Mouse (Mus musculus) left cerebral cortex, adult 2 months (tissue): ENCODE measurements around the gene Rbfox1. TPM values are rescaled to one million over a fixed set of nuclear protein-coding genes. Genes with fewer than 3 reads are reported as not detected.

Experiments used
- DNase-seq, 2 experiments: peaks; one replicate each; pipeline ENCODE4 v3.0.0; 2021 to 2022; ENCODE audit warnings: low spot score in 2 of 2, mixed read lengths in 1 of 2; ENCODE audit errors: extremely low spot score in 1 of 2
- H3K27ac ChIP-seq: fragments of 200-600 bp; 2 replicates; pipeline ENCODE4 v1.8.1; 2022
- H3K4me3 ChIP-seq: fragments of 200-600 bp; 2 replicates; pipeline ENCODE4 v1.8.1; 2022
- CTCF ChIP-seq: fragments of 200-600 bp; IDR thresholded peaks from 2 replicates; pipeline ENCODE4 v1.8.1; 2022; ENCODE audit warnings: antibody characterized with exemption, mild to moderate bottlenecking, moderate library complexity
- intact Hi-C: fragments of 180-260 bp; cut with DNase I; formaldehyde crosslinking; loops from one replicate; pipeline ENCODE4 v1.15.1; 2025
- total RNA-seq, 2 experiments: library from RNA; stranded (reverse); gene quantifications; 2 replicates each; pipeline ENCODE4 v1.2.3; 2021

The Rbfox1 gene
- total RNA-seq, 2 experiments from 2014 or later, result 330 to 336 TPM

DNA sequence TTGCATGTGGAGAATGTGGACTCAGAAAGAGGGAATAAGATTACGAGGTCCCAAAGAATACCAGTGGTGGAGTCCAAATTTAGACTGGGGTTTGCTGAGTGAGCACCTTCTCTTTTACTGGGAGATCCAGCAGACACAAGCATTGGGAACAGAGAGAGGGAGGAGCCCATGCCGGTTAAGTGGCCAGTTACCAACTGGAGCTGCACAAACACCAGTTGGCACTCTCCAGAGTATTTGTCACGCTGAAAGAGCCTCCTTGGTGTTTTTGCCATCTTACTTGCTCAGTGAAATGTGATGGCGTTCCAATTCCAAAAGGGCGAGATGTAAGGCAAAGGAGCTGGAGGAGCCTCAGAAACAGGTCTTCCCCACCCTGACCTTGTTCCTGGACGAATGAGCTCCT is 1190.6 kb downstream of the Rbfox1 start:
- no peak for DNase-seq
- intact Hi-C loops, result no loop called here
- TF ChIP-seq CTCF, result no peak

DNA sequence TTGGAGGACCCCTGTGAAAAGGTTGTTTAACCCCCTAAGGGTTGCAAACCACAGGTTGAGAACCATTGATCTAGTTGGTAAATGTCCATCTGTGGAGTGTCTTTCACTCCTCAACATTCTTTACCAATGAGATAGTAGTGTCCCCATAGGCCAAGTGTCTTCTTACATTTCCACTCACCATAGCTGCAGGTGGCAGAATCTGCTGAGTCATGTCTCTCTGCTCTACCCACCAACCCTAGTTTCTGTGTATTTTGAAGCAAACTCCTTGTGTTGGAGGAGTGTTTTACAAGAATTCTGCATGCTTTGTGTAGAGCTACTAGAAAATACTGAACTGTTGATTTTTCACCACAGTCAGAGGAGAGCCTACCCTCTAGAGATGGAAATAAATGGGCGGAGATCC is 1191.2 kb downstream of the Rbfox1 start:
- DNase-seq, result no peak
- Histone ChIP-seq H3K27ac (no peak overlapping the region; the same call in 1 of the 2 replicates), H3K4me3 (no peak overlapping the region)
- intact Hi-C loops, result no loop called here
- TF ChIP-seq CTCF, result no peak

More for the DNA sequence above, 1190.6 kb downstream of the Rbfox1 start:
- H3K4me3 ChIP-seq, result no peak overlapping the region
- peak overlapping the region; percentile 29; the same call in 1 of the 2 replicates for H3K27ac ChIP-seq

DNA sequence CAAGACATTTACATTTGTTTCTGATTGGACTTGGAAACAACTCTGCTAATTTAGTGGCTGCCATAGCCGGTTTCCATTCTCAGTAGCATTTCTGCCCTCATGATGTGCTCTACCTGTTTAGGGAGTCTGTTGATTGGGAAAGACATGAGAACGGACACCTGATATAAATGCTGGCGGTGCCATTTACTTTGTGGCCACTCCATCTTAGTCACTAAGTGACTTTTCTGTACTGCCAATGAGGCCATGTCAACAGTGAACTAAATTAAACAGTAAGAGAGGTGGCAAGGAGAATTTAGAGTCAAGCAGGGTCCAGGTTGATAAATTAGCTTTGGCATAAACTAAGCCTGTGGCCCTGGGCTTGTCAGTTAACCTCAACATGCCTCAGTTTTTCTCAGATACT is 1191.6 kb downstream of the Rbfox1 start:
- no peak for DNase-seq
- Histone ChIP-seq H3K27ac (no peak overlapping the region), H3K4me3 (no peak overlapping the region)
- no peak for TF ChIP-seq CTCF
- intact Hi-C loops, result no loop called here

DNA sequence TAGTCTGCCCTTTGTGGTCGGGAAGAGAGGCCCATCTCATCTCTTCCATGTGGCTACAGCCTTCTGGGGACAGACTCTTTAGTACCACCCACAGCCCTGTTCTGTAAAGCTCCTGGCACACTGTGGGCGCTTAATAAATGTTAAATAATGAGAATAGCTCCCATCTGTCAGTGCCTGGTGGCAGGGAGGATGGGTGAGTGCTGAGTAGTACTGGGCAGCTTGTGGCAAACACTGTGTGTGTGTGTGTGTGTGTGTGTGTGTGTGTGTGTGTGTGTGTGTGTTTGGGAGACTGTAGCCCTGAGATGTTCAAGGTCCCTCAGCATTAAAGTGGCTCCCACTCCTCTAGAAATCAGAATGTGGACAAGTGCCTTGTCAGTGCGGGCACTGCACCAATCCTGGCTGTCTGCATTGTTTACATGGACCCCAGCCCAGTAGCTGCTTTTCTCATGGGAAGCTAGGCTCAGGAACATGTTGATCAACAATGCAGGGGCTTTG is 1196.0 kb downstream of the Rbfox1 start:
- intact Hi-C loops, result no loop called here
- no peak overlapping the region for H3K4me3 ChIP-seq
- no peak for TF ChIP-seq CTCF
- peak in 1 of 2 experiments; percentile 20 for DNase-seq
- no peak overlapping the region for H3K27ac ChIP-seq

DNA sequence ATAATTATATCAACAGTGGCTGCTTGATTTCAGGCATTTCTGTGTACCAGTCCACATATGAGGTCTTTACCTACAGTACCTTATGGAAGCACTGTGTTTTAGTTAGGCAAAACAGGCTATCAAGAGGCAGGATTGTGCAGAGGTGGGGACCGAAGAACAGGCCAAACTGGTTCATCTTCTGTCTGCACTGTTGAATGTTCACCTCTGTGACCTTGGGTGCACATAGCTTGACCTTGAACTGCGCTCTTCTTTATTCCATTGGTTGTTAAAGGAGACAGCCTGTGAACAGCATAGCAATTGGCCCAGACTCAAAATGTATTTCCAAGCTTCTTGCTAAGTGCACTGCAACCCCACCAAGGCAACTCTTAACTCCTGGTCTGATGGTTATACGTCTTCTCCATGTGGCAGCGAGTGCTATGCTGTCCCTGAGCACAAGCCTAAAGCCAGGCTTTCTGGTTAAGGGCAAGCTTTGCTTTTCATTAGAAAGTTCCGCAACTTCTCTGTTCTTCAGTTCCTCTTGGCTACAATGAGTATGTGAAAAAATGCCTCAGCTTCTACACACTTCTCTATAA is 1196.6 kb downstream of the Rbfox1 start:
- no peak for TF ChIP-seq CTCF
- intact Hi-C loops, result no loop called here

DNA sequence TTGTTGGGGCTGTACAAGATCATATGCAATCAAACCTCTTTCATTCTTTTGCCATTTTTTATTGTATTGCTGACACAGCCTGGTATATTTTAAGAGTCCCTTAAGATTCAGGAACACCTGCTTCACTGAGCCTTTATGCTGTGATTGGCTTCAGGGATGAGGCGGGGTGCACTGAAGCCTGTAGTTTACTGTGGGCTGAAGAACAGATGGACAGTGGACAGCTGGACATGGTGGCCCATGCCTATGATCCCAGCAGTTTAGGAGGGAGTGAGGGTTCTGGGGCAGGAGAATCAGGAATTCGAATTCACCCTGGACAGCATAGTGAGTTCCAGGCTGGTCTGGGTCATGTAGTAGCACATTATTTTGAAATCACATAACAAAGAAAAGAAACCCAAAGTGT is 1198.8 kb downstream of the Rbfox1 start:
- no peak for DNase-seq
- Histone ChIP-seq H3K27ac (no peak overlapping the region), H3K4me3 (no peak overlapping the region)
- intact Hi-C loops, result no loop called here
- TF ChIP-seq CTCF, result no peak

More for the DNA sequence above, 1196.6 kb downstream of the Rbfox1 start:
- Histone ChIP-seq H3K27ac (no peak overlapping the region), H3K4me3 (no peak overlapping the region)
- no peak for DNase-seq

DNA sequence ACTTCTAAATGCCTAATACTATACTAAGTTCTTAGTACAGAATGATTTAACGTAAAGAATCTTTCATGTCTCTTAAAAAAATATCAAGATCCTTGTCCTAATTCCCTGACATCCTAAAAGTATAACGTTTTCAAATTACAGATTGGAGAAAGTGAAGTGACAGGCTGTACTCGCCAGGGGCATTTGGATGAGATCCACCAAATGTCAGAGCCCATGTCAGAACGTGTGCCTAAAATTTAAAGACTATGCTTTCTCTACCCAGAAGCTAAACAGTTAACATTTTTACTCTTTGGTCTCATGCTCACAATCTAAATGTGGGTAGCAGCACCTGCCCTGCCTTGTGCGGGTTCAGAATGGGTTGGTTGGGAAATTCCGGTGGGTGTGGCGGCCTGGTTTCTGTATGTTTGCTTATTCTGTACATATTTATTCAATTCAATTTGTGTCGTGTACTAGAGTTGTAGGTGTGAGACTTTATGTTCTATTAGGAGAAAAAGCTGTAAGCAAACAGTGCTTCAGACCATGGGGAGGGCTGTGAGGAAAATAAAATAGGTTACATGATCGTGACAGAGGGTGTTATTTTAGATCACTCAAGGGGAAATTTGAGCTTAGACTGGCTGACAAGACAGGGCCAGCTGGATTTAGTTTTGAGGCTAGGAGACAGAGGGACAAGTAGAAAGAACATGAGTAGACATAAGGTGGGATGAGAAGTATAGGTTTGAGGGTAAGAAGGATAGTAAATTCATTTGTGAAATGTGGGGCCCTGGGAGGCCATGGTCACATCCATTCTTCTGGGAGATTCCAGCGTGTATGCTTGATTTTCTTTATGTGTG is 1203.7 kb downstream of the Rbfox1 start:
- Histone ChIP-seq H3K4me3 (no peak overlapping the region), H3K27ac (no peak overlapping the region)
- no peak for DNase-seq
- TF ChIP-seq CTCF, result no peak
- intact Hi-C loops, result no loop called here

DNA sequence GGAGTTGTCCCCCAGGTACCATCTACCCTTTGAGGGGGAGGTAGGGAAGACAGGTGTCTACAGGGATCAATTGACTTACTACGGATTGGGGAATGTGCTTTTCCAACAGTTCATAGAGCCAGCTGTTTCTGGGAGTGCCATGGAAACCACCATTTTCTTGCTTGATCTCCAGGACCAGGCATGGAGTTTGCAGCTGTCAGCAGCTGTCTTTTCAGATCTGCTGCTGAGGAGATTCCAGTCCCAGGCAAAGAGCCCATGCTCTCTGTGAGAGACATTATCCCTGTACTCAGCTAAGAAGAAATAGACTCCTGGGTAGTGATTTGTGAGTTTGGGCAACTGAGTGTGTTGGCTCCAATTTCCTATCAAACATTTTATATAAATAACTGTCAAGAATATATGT is 1204.3 kb downstream of the Rbfox1 start:
- Histone ChIP-seq H3K4me3 (no peak overlapping the region), H3K27ac (no peak overlapping the region)
- DNase-seq, result no peak
- intact Hi-C loops, result no loop called here
- TF ChIP-seq CTCF, result no peak

DNA sequence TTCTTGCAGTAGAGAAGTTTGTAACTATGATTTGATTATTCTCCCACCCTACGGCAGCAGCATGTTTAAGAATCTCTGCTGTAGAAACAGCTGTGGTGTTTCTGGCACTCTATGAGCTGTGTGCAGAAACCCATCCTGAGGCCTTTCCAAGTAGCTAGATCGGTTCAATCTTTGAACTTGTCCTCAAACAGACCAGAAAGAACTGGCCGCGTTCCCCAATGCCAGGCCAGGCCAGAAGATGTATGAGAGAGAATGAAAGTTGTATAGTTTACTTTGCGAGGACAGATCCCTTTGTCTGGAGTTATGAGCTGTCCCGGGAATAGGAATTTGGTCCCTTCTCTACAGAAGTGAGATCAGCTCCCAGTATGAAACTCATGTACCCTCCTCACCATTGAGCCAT is 1205.0 kb downstream of the Rbfox1 start:
- no peak for TF ChIP-seq CTCF
- intact Hi-C loops, result no loop called here
- Histone ChIP-seq H3K27ac (no peak overlapping the region), H3K4me3 (no peak overlapping the region)
- no peak for DNase-seq

DNA sequence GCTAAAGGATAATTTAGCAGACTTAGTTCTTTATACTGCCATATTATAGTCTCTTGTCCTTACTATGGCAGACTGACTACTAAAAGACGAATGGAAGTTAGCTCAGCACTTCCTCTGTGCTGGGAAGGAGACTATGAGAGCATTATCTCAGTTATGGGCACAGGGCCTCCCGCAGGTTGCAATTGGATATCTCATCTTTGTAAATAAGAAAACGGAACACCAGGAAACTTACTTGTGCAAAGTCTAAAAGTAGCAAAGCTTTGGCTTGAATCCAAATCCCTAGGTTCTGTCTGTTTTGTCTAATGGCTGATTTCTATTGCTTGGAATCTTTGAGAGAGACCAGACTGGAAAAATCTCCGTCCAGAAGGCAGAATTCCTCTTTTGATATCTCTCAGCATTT is 1207.7 kb downstream of the Rbfox1 start:
- Histone ChIP-seq H3K27ac (no peak overlapping the region), H3K4me3 (no peak overlapping the region)
- DNase-seq, result no peak
- intact Hi-C loops, result no loop called here
- no peak for TF ChIP-seq CTCF

DNA sequence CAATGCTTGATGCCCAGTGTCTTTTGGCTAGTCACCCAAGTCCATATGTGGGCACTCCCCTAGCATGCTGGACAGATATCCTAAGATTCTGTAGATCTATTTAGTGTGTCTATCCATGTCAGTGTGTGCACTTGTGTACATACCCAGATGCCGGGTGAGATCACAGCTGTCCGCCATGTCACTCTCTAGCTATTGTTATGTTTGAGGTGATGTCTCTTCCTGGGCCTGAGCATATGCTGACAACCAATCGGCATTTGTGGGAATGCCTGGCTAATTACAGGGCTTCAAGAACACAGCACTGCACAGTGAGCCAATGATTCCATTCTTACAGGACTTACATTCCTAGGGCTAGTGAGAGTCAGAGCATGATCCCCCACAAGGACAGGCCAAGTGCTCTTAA is 1208.5 kb downstream of the Rbfox1 start:
- no peak overlapping the region for H3K27ac ChIP-seq
- no peak for DNase-seq
- no peak for TF ChIP-seq CTCF
- H3K4me3 ChIP-seq, result no peak overlapping the region
- intact Hi-C loops, result no loop called here

DNA sequence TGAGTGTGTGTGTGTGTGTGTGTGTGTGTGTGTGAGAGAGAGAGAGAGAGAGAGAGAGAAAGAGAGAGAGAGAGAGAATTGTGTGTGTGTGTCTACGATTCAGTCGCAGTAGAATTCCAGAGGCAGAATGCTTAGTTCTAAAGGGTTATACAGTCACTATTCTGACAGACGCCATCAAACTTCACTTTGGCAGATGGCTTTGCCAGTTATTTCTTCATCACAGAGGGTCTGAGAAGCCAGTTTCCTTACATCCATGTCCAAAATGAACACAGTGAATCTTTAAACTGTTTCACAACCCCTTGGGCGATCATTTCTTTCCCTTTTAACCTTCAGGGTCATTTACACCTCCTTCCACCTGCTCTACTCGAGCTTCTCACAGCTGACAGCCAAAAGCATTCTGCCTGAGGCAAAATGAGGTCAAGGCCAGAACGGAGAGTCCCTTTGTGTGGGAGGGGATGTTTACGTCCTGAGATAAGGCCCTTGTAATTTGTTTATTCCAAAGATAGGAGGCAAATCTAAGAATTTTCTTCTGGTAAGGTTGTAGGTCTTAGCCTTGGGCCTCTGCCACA is 1209.1 kb downstream of the Rbfox1 start:
- Histone ChIP-seq H3K4me3 (no peak overlapping the region), H3K27ac (no peak overlapping the region)
- no peak for DNase-seq
- intact Hi-C loops, result no loop called here
- TF ChIP-seq CTCF, result no peak
